Mouse (Mus musculus): ENCODE measurements around the gene Txndc17. TPM values are rescaled to one million over a fixed set of nuclear protein-coding genes. Genes with fewer than 3 reads are reported as not detected.
A peak's percentile ranks its signal among the peaks of the same experiment; 100 is the strongest.

Gene Txndc17
- polyA plus RNA-seq, 1 experiment: 62.2 TPM

- no peak overlapping the region for H3K4me3 ChIP-seq (replicated peaks; ENCODE audit: insufficient read depth, low read depth, low read length)
- no peaks in the 10 kb centered on the region for H3K27me3 ChIP-seq (ENCODE audit: control insufficient read depth, insufficient read depth, low read length)
- no peak for DNase-seq
- no peak overlapping the region for H3K27ac ChIP-seq (ENCODE audit: insufficient read depth, low read length)
- WGBS: 91% methylated on average over 5 of the region's 5 CpGs
- H3K4me1 ChIP-seq (ENCODE audit: control insufficient read depth, insufficient read depth, low read length): no peaks in the 10 kb centered on the region
- TF ChIP-seq CTCF (IDR thresholded peaks at IDR 0.05; ENCODE audit: borderline replicate concordance, insufficient read depth, low read depth, low read length) (no peak), POLR2A (IDR thresholded peaks at IDR 0.05; ENCODE audit: borderline replicate concordance, insufficient read depth, low read length) (no peak)
Measured at GRCm38 (mm10) chr11:72180556-72180955, 26.8 kb upstream of the Txndc17 start.

GRCm38 (mm10) chr11:72181136-72181535 lies 26.2 kb upstream of the Txndc17 start:
- Histone ChIP-seq H3K4me3 (replicated peaks; ENCODE audit: insufficient read depth, low read depth, low read length) (no peak overlapping the region), H3K27ac (ENCODE audit: insufficient read depth, low read length) (no peak overlapping the region), H3K4me1 (ENCODE audit: control insufficient read depth, insufficient read depth, low read length) (no peaks in the 10 kb centered on the region), H3K27me3 (ENCODE audit: control insufficient read depth, insufficient read depth, low read length) (no peaks in the 10 kb centered on the region)
- DNase-seq: no peak
- WGBS: 89% methylated on average over 4 of the region's 4 CpGs
- TF ChIP-seq POLR2A (IDR thresholded peaks at IDR 0.05; ENCODE audit: borderline replicate concordance, insufficient read depth, low read length) (no peak), CTCF (IDR thresholded peaks at IDR 0.05; ENCODE audit: borderline replicate concordance, insufficient read depth, low read depth, low read length) (no peak)

GRCm38 (mm10) chr11:72184252-72184651 lies 23.1 kb upstream of the Txndc17 start:
- H3K27ac ChIP-seq (ENCODE audit: insufficient read depth, low read length): no peak overlapping the region
- no peaks in the 10 kb centered on the region for H3K27me3 ChIP-seq (ENCODE audit: control insufficient read depth, insufficient read depth, low read length)
- H3K4me1 ChIP-seq (ENCODE audit: control insufficient read depth, insufficient read depth, low read length): no peaks in the 10 kb centered on the region
- no peak for DNase-seq
- WGBS: 86% methylated on average over 4 of the region's 4 CpGs
- H3K4me3 ChIP-seq (replicated peaks; ENCODE audit: insufficient read depth, low read depth, low read length): no peak overlapping the region
- TF ChIP-seq POLR2A (IDR thresholded peaks at IDR 0.05; ENCODE audit: borderline replicate concordance, insufficient read depth, low read length) (no peak), CTCF (IDR thresholded peaks at IDR 0.05; ENCODE audit: borderline replicate concordance, insufficient read depth, low read depth, low read length) (no peak)

- TF ChIP-seq CTCF (IDR thresholded peaks at IDR 0.05; ENCODE audit: borderline replicate concordance, insufficient read depth, low read depth, low read length): no peak
- TF ChIP-seq POLR2A (IDR thresholded peaks at IDR 0.05; ENCODE audit: borderline replicate concordance, insufficient read depth, low read length): no peak
- H3K4me1 ChIP-seq (ENCODE audit: control insufficient read depth, insufficient read depth, low read length): no peaks in the 10 kb centered on the region
- H3K27ac ChIP-seq (ENCODE audit: insufficient read depth, low read length): no peak overlapping the region
- no peak overlapping the region for H3K4me3 ChIP-seq (replicated peaks; ENCODE audit: insufficient read depth, low read depth, low read length)
- H3K27me3 ChIP-seq (ENCODE audit: control insufficient read depth, insufficient read depth, low read length): no peaks in the 10 kb centered on the region
- 84% methylated on average over 1 of the region's 1 CpGs for whole genome bisulfite sequencing
- DNase-seq: no peak
Measured at GRCm38 (mm10) chr11:72190857-72191256, 16.5 kb upstream of the Txndc17 start.

GRCm38 (mm10) chr11:72194259-72194658 lies 13.1 kb upstream of the Txndc17 start:
- no peak for TF ChIP-seq POLR2A (IDR thresholded peaks at IDR 0.05; ENCODE audit: borderline replicate concordance, insufficient read depth, low read length)
- TF ChIP-seq CTCF (IDR thresholded peaks at IDR 0.05; ENCODE audit: borderline replicate concordance, insufficient read depth, low read depth, low read length): no peak
- no peak overlapping the region for H3K4me3 ChIP-seq (replicated peaks; ENCODE audit: insufficient read depth, low read depth, low read length)
- no peak for DNase-seq
- no peaks in the 10 kb centered on the region for H3K27me3 ChIP-seq (ENCODE audit: control insufficient read depth, insufficient read depth, low read length)
- H3K27ac ChIP-seq (ENCODE audit: insufficient read depth, low read length): no peak overlapping the region
- whole genome bisulfite sequencing: 91% methylated on average over 2 of the region's 2 CpGs
- H3K4me1 ChIP-seq (ENCODE audit: control insufficient read depth, insufficient read depth, low read length): no peaks in the 10 kb centered on the region

DNA sequence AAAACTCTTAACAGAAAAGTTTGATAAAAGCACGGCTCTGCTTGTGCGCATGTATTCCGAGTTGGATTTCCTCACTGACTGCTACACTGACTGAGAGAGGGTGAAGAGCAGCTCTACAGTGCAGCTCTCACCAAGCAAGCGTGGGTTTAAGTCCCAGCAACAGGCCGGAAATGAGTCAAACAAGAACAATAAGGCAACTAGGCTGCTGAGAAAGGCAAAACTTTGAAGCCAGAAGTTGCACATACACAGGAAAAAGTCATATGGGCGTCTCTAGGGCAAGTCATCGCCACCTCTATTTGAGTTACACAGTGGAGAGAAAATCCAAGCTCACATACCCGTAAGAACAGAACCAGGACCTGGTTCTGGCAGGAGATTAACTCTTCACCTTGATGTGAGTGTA lies 10.8 kb upstream of the Txndc17 start:
- DNase-seq: no peak

DNA sequence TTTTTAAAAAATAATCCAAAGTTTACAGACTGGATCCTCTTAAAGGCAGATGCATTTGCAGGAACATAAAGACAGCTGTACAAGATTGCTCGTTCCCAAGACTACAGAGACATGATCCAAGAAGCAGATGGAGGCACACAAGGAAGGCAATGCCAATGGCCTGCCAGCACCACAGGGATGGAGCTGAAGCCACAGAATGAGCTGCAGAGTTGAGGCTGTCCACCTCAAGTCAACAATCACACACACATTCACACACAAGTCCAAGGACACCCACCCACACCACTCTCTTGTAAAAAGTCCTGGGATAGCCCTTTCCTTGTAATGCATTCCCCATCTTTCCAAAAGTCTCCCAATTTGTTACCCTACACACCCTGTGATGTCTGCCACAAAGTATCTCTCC lies 3.9 kb upstream of the Txndc17 start:
- Histone ChIP-seq H3K27me3 (ENCODE audit: control insufficient read depth, insufficient read depth, low read length) (no peaks in the 10 kb centered on the region), H3K27ac (ENCODE audit: insufficient read depth, low read length) (no peak overlapping the region), H3K4me1 (ENCODE audit: control insufficient read depth, insufficient read depth, low read length) (peaks cover 28% of the 10 kb centered on the region), H3K4me3 (replicated peaks; ENCODE audit: insufficient read depth, low read depth, low read length) (no peak overlapping the region)
- no peak for TF ChIP-seq POLR2A (IDR thresholded peaks at IDR 0.05; ENCODE audit: borderline replicate concordance, insufficient read depth, low read length)
- no peak for TF ChIP-seq CTCF (IDR thresholded peaks at IDR 0.05; ENCODE audit: borderline replicate concordance, insufficient read depth, low read depth, low read length)
- peak; percentile 35 to 53 for DNase-seq
- 9% methylated on average over 1 of the region's 1 CpGs for WGBS

More for the DNA sequence above, 10.8 kb upstream of the Txndc17 start:
- 86% methylated on average over 8 of the region's 8 CpGs for WGBS
- H3K27ac ChIP-seq (ENCODE audit: insufficient read depth, low read length): no peak overlapping the region
- H3K27me3 ChIP-seq (ENCODE audit: control insufficient read depth, insufficient read depth, low read length): no peaks in the 10 kb centered on the region
- H3K4me1 ChIP-seq (ENCODE audit: control insufficient read depth, insufficient read depth, low read length): no peaks in the 10 kb centered on the region
- no peak overlapping the region for H3K4me3 ChIP-seq (replicated peaks; ENCODE audit: insufficient read depth, low read depth, low read length)
- TF ChIP-seq CTCF (IDR thresholded peaks at IDR 0.05; ENCODE audit: borderline replicate concordance, insufficient read depth, low read depth, low read length) (no peak), POLR2A (IDR thresholded peaks at IDR 0.05; ENCODE audit: borderline replicate concordance, insufficient read depth, low read length) (no peak)

- H3K4me1 ChIP-seq (ENCODE audit: control insufficient read depth, insufficient read depth, low read length): peaks cover 28% of the 10 kb centered on the region
- DNase-seq: no peak
- TF ChIP-seq CTCF (IDR thresholded peaks at IDR 0.05; ENCODE audit: borderline replicate concordance, insufficient read depth, low read depth, low read length) (no peak), POLR2A (IDR thresholded peaks at IDR 0.05; ENCODE audit: borderline replicate concordance, insufficient read depth, low read length) (no peak)
- H3K27ac ChIP-seq (ENCODE audit: insufficient read depth, low read length): no peak overlapping the region
- peak overlapping the region; percentile 75 for H3K4me3 ChIP-seq (replicated peaks; ENCODE audit: insufficient read depth, low read depth, low read length)
- 43% methylated on average over 6 of the region's 6 CpGs for WGBS
- H3K27me3 ChIP-seq (ENCODE audit: control insufficient read depth, insufficient read depth, low read length): no peaks in the 10 kb centered on the region
Measured at GRCm38 (mm10) chr11:72205256-72205655, 2.1 kb upstream of the Txndc17 start.

Measured in cerebellum, adult 2 months (tissue).